Mouse (Mus musculus) liver, embryonic 11.5 days (tissue): Measurements from ENCODE around the gene Aldh1l2. TPM values are rescaled to one million over a fixed set of nuclear protein-coding genes. Genes with fewer than 3 reads are reported as not detected.
A peak's percentile ranks its signal among the peaks of the same experiment; 100 is the strongest.

ENCODE experiments used
- ATAC-seq: fragments of 200-750 bp; cut with Nextera tagmentation; replicated peaks from 2 replicates; pipeline ENCODE4 v1.8.0; 2017; ENCODE audit warnings: moderate number of reproducible peaks, mild to moderate bottlenecking, moderate TSS enrichment, moderate library complexity; ENCODE audit not compliant: low FRiP score
- DNase-seq: peaks from one replicate; pipeline ENCODE4 v3.0.0-alpha.2; 2017; ENCODE audit warnings: low spot score
- H3K27ac ChIP-seq: fragments of 300-500 bp; sonication (generic); 2 replicates; pipeline ENCODE4 v1.5.1; 2014; ENCODE audit warnings: mild to moderate bottlenecking, low read depth, low read length, control low read depth
- H3K27me3 ChIP-seq: fragments of 300-500 bp; sonication (generic); replicated peaks from 2 replicates; pipeline ENCODE4 v1.6.1; 2014; ENCODE audit warnings: low read length, mixed read lengths; ENCODE audit not compliant: control insufficient read depth, insufficient read depth
- H3K36me3 ChIP-seq: fragments of 300-500 bp; sonication (generic); 2 replicates; pipeline ENCODE4 v1.6.1; 2014; ENCODE audit warnings: mild to moderate bottlenecking, low read length, moderate library complexity, mixed read lengths; ENCODE audit not compliant: control insufficient read depth, insufficient read depth
- H3K4me1 ChIP-seq: fragments of 300-500 bp; sonication (generic); replicated peaks from 2 replicates; pipeline ENCODE4 v1.6.1; 2014; ENCODE audit warnings: low read length, mixed read lengths; ENCODE audit not compliant: control insufficient read depth, insufficient read depth
- H3K4me2 ChIP-seq: fragments of 300-500 bp; sonication (generic); 2 replicates; pipeline ENCODE4 v1.6.1; 2014; ENCODE audit warnings: mild to moderate bottlenecking, control low read depth, moderate library complexity
- H3K4me3 ChIP-seq: fragments of 300-500 bp; sonication (generic); 2 replicates; pipeline ENCODE4 v1.5.1; 2014; ENCODE audit warnings: low read depth, low read length, control low read depth
- H3K9ac ChIP-seq: fragments of 300-500 bp; sonication (generic); 2 replicates; pipeline ENCODE4 v1.6.1; 2014; ENCODE audit warnings: low read depth, low read length, control low read depth
- H3K9me3 ChIP-seq: fragments of 300-500 bp; sonication (generic); 2 replicates; pipeline ENCODE4 v1.6.1; 2016; ENCODE audit warnings: low read length, inconsistent platforms, mixed read lengths; ENCODE audit not compliant: control insufficient read depth
- WGBS: fragments of 180-500 bp; shearing (Covaris S2); extraction: QIAGEN DNeasy Blood & Tissue Kit; methylation state at CpG from one replicate; pipeline ENCODE4 v1.1.7; 2014; 5-methylcytosine and 5-hydroxymethylcytosine counted together
- polyA plus RNA-seq: library from polyadenylated mRNA; unstranded; fragments of >200 nt; fragmentation: Nextera tagmentation; extraction: Ambion mirVana; gene quantifications from 2 replicates; pipeline ENCODE4 v1.2.1, GENCODE M21; 2014

Gene Aldh1l2
- polyA plus RNA-seq: 0.58 and 0.81 TPM in 2 replicates

GRCm38 (mm10) chr10:83533910-83534283 is at the start of gene Aldh1l2:
Gene Aldh1l2, minus strand, starts transcription at chr10:83534140.
- Histone ChIP-seq H3K27ac (no peak within 1 kb of the TSS), H3K9ac (no peak within 1 kb of the TSS)
- peak; percentile 89 for ATAC-seq

DNA sequence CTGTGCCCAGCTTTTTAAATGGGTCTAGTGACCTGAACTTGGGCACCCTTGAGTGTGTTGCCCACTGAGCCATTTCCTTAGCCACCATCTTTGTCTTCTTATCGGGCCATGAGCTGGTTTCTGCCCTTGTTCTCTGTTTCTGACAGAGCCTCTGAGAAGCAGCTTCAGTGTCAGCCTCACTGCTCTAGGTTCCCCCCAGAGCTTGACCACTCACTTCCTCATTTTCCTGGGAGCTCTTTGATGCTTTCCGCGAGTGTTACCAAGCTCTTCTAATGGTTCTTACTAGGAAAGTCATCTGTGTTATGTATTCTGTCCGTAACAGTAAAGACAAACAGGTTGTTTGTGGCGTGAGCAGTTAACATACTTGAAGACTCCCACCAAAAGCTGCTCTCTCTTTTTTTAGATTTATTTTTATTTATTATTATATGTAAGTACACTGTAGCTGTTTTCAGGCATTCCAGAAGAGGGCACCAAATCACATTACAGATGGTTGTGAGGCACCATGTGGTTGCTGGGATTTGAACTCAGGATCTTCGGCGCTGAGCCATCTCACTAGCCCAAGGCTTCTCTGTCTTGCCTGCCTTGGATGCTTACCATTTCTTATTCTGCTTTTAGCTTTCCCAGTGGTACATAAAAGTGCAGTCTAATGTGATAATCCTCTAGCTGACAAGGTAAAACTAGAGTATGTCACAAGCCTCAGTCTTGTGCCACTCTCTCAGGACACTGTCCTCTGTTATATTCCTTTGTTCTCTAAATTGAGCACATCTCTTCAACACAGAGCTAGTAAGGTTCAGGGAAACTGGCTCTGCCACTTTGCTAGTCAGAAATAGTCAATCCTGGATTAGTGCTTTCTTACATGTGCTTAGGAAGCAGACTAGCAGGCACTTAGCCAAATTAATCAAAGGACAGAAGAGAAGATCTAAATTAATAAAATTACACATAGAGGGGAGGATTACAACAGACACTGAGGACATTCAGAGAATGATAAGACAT is 31.8 kb upstream of the Aldh1l2 start:
- peaks cover 18% of the 10 kb centered on the region for H3K36me3 ChIP-seq
- no peak overlapping the region for H3K9ac ChIP-seq
- H3K4me1 ChIP-seq: no peaks in the 10 kb centered on the region
- no peak for DNase-seq
- H3K27ac ChIP-seq: no peak overlapping the region
- no peak overlapping the region for H3K4me3 ChIP-seq
- H3K27me3 ChIP-seq: no peaks in the 10 kb centered on the region
- ATAC-seq: no peak
- WGBS: 86% methylated on average over 7 of the region's 7 CpGs
- H3K4me2 ChIP-seq: no peak overlapping the region
- H3K9me3 ChIP-seq: no peaks in the 10 kb centered on the region

More at GRCm38 (mm10) chr10:83533910-83534283, at the start of gene Aldh1l2:
- Histone ChIP-seq H3K4me2 (peak within 1 kb of the TSS; percentile 73), H3K4me3 (peak within 1 kb of the TSS; percentile 48), H3K27me3 (peaks cover 23% of the 10 kb centered on the region), H3K9me3 (no peaks in the 10 kb centered on the region), H3K4me1 (no peaks in the 10 kb centered on the region), H3K36me3 (no peaks in the 10 kb centered on the region)
- peak; percentile 74 for DNase-seq
- under 1% methylated on average over 21 of the region's 21 CpGs for WGBS

DNA sequence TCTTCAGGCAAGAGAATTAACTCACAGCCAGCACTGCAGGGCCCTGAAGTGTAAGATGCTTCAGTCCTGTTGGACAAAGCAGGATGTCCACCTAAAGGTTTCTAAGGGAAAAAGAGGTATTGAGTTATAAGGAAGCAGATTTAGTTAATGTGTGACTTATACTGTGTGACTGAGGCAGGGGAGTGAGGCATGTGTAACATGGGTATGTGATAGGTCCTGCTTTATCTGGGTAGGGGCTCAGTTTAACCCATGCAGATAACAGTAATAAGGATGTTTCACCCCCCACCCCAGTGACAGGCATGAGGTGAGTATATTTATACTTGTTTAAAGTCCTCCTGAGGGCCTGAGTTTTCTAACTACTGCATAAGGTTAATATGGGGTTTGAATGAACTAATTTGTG is 29.1 kb upstream of the Aldh1l2 start:
- H3K4me2 ChIP-seq: no peak overlapping the region
- H3K4me1 ChIP-seq: no peaks in the 10 kb centered on the region
- ATAC-seq: no peak
- H3K9ac ChIP-seq: no peak overlapping the region
- H3K9me3 ChIP-seq: no peaks in the 10 kb centered on the region
- no peak for DNase-seq
- no peak overlapping the region for H3K27ac ChIP-seq
- no peak overlapping the region for H3K4me3 ChIP-seq
- no peaks in the 10 kb centered on the region for H3K27me3 ChIP-seq
- peaks cover 23% of the 10 kb centered on the region for H3K36me3 ChIP-seq

DNA sequence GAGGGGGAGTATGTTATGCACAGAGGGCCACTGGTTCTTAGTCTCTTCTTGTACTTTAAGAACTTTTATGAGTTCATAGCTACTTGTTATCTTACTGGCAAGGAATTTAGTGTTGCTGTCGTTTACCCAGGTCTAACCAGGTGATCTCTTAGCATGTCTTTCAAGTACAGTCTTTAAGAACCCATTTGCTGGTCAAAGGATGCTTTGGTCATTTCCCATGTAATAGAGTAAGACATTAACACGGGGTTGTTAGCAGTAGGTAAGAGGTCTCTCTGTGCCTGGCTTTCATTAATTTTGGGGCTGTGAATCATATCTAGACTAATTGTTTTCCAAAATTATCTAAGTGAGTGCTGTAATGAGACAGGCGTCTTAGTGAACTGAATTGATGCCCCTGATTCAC is 11.4 kb upstream of the Aldh1l2 start:
- Histone ChIP-seq H3K9ac (no peak overlapping the region), H3K4me3 (no peak overlapping the region)
- ATAC-seq: no peak

DNA sequence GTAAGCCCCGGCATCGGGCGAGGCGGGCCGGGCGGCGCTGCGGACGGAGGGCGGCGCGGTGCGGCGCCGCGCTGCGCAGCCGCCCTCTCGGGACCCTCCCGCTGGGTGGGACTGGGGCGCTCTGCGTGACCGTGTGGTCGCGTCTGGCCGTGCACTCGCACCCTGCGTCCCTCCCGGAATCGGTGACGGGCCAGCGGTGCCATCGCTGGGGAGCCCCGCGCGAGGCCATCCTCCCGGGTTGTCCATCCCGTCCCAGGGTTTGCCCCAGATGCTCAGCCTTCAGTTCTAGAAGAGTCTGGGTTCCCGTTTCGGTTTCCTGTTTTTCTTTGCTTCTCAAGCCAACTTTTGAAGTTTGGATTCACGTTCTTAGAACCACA is 10.2 kb upstream of the Aldh1l2 start:
- H3K4me3 ChIP-seq: peak overlapping the region; percentile 92
- DNase-seq: no peak

More for the DNA sequence above, 11.4 kb upstream of the Aldh1l2 start:
- DNase-seq: no peak
- Histone ChIP-seq H3K36me3 (peaks cover 4% of the 10 kb centered on the region; the same call in 1 of the 2 replicates), H3K27ac (no peak overlapping the region), H3K4me2 (peak overlapping the region; percentile 73), H3K27me3 (no peaks in the 10 kb centered on the region), H3K9me3 (no peaks in the 10 kb centered on the region), H3K4me1 (peaks cover 10% of the 10 kb centered on the region)
- WGBS: 74% methylated on average over 3 of the region's 3 CpGs

DNA sequence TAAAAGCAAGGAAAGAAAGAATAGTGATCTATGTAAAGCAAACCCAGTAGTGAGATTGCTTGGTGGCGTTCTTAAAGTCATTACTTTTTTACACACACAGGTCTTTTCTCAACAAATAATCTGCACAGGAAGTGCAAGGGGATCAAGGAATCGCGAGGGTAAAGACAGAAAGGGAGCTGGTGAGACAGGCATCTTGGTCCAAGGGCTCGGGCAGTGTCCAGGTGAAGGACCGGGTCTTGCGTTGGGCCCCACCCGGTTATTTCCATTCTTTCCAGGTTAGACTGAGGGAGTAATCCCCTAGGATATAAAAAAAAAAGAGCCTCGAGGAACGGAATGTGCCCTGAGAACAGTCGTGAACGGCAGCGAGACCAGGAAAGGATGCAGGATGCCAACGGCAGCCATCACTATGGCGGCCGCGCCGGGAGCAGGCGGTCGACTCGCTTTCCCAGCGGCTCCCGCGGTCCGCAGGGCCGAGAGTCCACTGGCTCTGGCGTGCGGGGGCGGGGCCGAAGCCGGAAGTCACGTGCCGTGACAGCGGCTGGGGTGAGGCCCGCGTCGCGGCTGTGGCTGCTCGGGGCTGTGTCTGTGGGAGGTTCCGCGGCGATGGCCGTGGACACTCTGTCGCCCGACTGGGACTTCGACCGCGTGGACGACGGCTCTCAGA is 9.6 kb upstream of the Aldh1l2 start, which contains the start of gene Washc4:
TSS of gene Washc4 (plus strand) at position 314 of the 664 bp plus-strand sequence.
- Histone ChIP-seq H3K4me2 (peak within 1 kb of the TSS; percentile 73), H3K27me3 (no peaks in the 10 kb centered on the region), H3K9me3 (no peaks in the 10 kb centered on the region), H3K9ac (peak within 1 kb of the TSS; percentile 88), H3K36me3 (no peaks in the 10 kb centered on the region), H3K4me3 (peak within 1 kb of the TSS; percentile 92), H3K27ac (peak within 1 kb of the TSS; percentile 75), H3K4me1 (peaks cover 10% of the 10 kb centered on the region)
- DNase-seq (peak; percentile 91), ATAC-seq (peak; percentile 100)
- WGBS: 3% methylated on average over 49 of the region's 49 CpGs

More for the DNA sequence above, 10.2 kb upstream of the Aldh1l2 start:
- H3K27ac ChIP-seq: peak overlapping the region; percentile 75
- no peaks in the 10 kb centered on the region for H3K9me3 ChIP-seq
- peak overlapping the region; percentile 88 for H3K9ac ChIP-seq
- no peaks in the 10 kb centered on the region for H3K27me3 ChIP-seq
- ATAC-seq: peak; percentile 87
- WGBS: under 1% methylated on average over 41 of the region's 41 CpGs
- peak overlapping the region; percentile 73 for H3K4me2 ChIP-seq
- peaks cover 10% of the 10 kb centered on the region for H3K4me1 ChIP-seq
- no peaks in the 10 kb centered on the region for H3K36me3 ChIP-seq

DNA sequence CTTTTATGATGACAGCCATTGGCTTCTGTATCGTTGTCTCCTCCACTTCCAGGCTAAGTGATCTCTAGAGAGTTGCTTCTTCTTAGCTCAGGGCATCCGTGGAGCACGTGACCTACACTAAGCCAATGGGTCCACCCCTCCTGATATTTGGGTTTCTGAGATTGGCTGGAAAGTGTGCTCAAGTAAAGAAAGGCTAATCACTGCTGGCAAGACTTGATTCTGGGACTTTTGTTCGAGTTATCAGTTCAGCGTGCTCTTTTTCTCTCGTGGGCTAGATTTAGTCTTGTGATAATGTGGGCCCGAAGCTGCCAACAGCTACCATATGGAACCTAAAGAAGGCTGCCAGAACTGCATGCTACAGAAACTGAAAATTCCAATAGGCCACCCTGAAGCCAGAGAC is 8.3 kb upstream of the Aldh1l2 start:
- Histone ChIP-seq H3K9ac (no peak overlapping the region), H3K9me3 (no peaks in the 10 kb centered on the region), H3K27ac (no peak overlapping the region), H3K4me1 (peaks cover 10% of the 10 kb centered on the region), H3K4me3 (no peak overlapping the region), H3K27me3 (no peaks in the 10 kb centered on the region; the same call in 1 of the 2 replicates), H3K4me2 (no peak overlapping the region), H3K36me3 (no peaks in the 10 kb centered on the region)
- DNase-seq (no peak), ATAC-seq (no peak)
- 76% methylated on average over 7 of the region's 7 CpGs for WGBS

DNA sequence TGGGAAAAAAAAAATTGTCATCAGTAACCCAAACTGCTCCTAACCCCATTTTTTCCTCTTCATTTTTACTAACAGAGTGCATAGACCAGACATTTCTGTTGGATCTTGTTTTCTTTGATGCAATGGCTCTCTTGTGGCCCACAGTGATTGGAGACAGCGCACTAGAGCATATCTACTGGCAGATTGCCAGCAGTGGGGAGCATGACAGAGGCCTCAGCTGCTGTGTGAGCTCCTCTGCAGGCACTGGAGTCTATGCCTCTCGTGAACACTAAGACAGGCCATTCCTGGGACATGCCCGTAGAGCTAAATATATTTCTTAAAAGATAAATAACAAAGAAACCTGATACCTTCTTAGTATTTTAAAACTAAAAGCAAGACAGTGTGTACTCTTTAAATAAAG is 6.2 kb upstream of the Aldh1l2 start:
- no peak for DNase-seq
- 58% methylated on average over 3 of the region's 3 CpGs for WGBS
- Histone ChIP-seq H3K4me1 (peaks cover 6% of the 10 kb centered on the region), H3K4me2 (no peak overlapping the region), H3K4me3 (no peak overlapping the region), H3K9me3 (no peaks in the 10 kb centered on the region), H3K27ac (no peak overlapping the region), H3K27me3 (no peaks in the 10 kb centered on the region; the same call in 1 of the 2 replicates), H3K36me3 (no peaks in the 10 kb centered on the region), H3K9ac (no peak overlapping the region)
- ATAC-seq: no peak
